Mouse (Mus musculus) lung, adult 2 months (tissue): ENCODE results near the gene 4930568D16Rik.

Source experiments
- CTCF ChIP-seq: fragments of 200-500 bp; IDR thresholded peaks from 2 replicates; pipeline ENCODE4 v1.5.1; 2011; ENCODE audit warnings: mild to moderate bottlenecking, low read length, control low read depth; ENCODE audit not compliant: insufficient read depth
- POLR2A ChIP-seq: fragments of 200-500 bp; IDR thresholded peaks from 2 replicates; pipeline ENCODE4 v1.6.1; 2011; ENCODE audit warnings: low read depth, mild to moderate bottlenecking, control low read depth, low read length, borderline replicate concordance; ENCODE audit errors: extremely low read depth

GRCm38 (mm10) chr2:35412246-35412645 is 44.7 kb upstream of the 4930568D16Rik start:
- no peak for TF ChIP-seq POLR2A
- TF ChIP-seq CTCF, result no peak
